In genomic region chr14:75753991-75754817, GRCm38 (mm10) we compare ENCODE assay signal across 8 mouse cellular contexts. TPM values are rescaled to one million over a fixed set of nuclear protein-coding genes. Genes with fewer than 3 reads are reported as not detected.
A peak's percentile ranks its signal among the peaks of the same experiment; 100 is the strongest.
DNase-seq lines count a peak whose midpoint lies in the region; ATAC-seq and TF ChIP-seq lines count a peak whose summit lies in the region.

Gene Cog3 (minus strand): TSS chr14:75754517.

- no peaks in the 10 kb centered on the region for H3K36me3 ChIP-seq in embryonic facial prominence, embryonic 15.5 days
- H3K36me3 ChIP-seq in limb, embryonic 14.5 days (ENCODE audit: control insufficient read depth, insufficient read depth, low read length): no peaks in the 10 kb centered on the region
- 0 out of 2 replicates have a peak, but pooled peaks cover 3% of the 10 kb centered on the region for H3K36me3 ChIP-seq in midbrain, postnatal 0 days (ENCODE audit: insufficient read depth, low read length)

- peak; percentile 25; the same call in 1 of the 2 replicates for TF ChIP-seq CTCF in bone marrow, adult 2 months (IDR thresholded peaks at IDR 0.05; ENCODE audit: control insufficient read depth, insufficient read depth, low read length)
- TF ChIP-seq CTCF in midbrain, postnatal 0 days (IDR thresholded peaks at IDR 0.05): peak; percentile 40

- peak; percentile 93 for DNase-seq in 416B (ENCODE audit: low read depth)
- peak; percentile 98 for DNase-seq in heart, adult 8-10 months (ENCODE audit: low spot score)
- peak; percentile 98 for DNase-seq in kidney, adult 9 months
- DNase-seq in limb, embryonic 14.5 days (ENCODE audit: low spot score): peak; percentile 93
- DNase-seq in midbrain, postnatal 0 days (ENCODE audit: low spot score): peak; percentile 97
- peak; percentile 95 to 97 for DNase-seq in spleen, postnatal 14 days (ENCODE audit: low spot score in 2 of 2)

- H3K9ac ChIP-seq in embryonic facial prominence, embryonic 15.5 days: peak within 1 kb of the TSS; percentile 93
- peak within 1 kb of the TSS; percentile 93 for H3K9ac ChIP-seq in limb, embryonic 14.5 days (ENCODE audit: low read depth, low read length, severe bottlenecking)
- H3K9ac ChIP-seq in midbrain, postnatal 0 days (replicated peaks; ENCODE audit: low read length, poor library complexity, severe bottlenecking): peak within 1 kb of the TSS; percentile 91

- peak; percentile 66; the same call in 1 of the 2 replicates for TF ChIP-seq POLR2A in bone marrow, adult 2 months (IDR thresholded peaks at IDR 0.05; ENCODE audit: borderline replicate concordance, control insufficient read depth, low read depth, low read length)
- 0 out of 2 replicates have a peak, but pooled peaks have one; percentile 67 for TF ChIP-seq POLR2A in limb, embryonic 14.5 days (IDR thresholded peaks at IDR 0.05; ENCODE audit: borderline replicate concordance, extremely low read depth, insufficient read depth, insufficient read length)

- peaks cover 5% of the 10 kb centered on the region for H3K4me1 ChIP-seq in bone marrow, adult 2 months (ENCODE audit: control insufficient read depth, insufficient read depth, low read length)
- peaks cover 16% of the 10 kb centered on the region for H3K4me1 ChIP-seq in embryonic facial prominence, embryonic 15.5 days
- peaks cover 12% of the 10 kb centered on the region; the same call in 1 of the 2 replicates for H3K4me1 ChIP-seq in limb, embryonic 14.5 days (ENCODE audit: control insufficient read depth, insufficient read depth, low read length)
- H3K4me1 ChIP-seq in midbrain, postnatal 0 days (ENCODE audit: insufficient read depth, low read length): peaks cover 21% of the 10 kb centered on the region

- peak within 1 kb of the TSS; percentile 79 for H3K4me2 ChIP-seq in embryonic facial prominence, embryonic 15.5 days (replicated peaks)
- H3K4me2 ChIP-seq in limb, embryonic 14.5 days (replicated peaks; ENCODE audit: low read depth, low read length, severe bottlenecking): peak within 1 kb of the TSS; percentile 74
- peak within 1 kb of the TSS; percentile 85 for H3K4me2 ChIP-seq in midbrain, postnatal 0 days (ENCODE audit: low read depth, low read length, poor library complexity, severe bottlenecking)

- WGBS in bone marrow, adult 2 months: under 1% methylated on average over 78 of the region's 78 CpGs
- WGBS in embryonic facial prominence, embryonic 15.5 days: under 1% methylated on average over 78 of the region's 78 CpGs
- under 1% methylated on average over 57 of the region's 78 CpGs for WGBS in limb, embryonic 14.5 days
- under 1% methylated on average over 60 of the region's 78 CpGs for WGBS in midbrain, postnatal 0 days

- no peaks in the 10 kb centered on the region for H3K27me3 ChIP-seq in embryonic facial prominence, embryonic 15.5 days
- no peaks in the 10 kb centered on the region for H3K27me3 ChIP-seq in limb, embryonic 14.5 days (ENCODE audit: control insufficient read depth, insufficient read depth, low read length)
- H3K27me3 ChIP-seq in midbrain, postnatal 0 days (ENCODE audit: insufficient read depth, low read length): no peaks in the 10 kb centered on the region

- no peaks in the 10 kb centered on the region for H3K9me3 ChIP-seq in embryonic facial prominence, embryonic 15.5 days (replicated peaks)
- no peaks in the 10 kb centered on the region for H3K9me3 ChIP-seq in limb, embryonic 14.5 days (ENCODE audit: control insufficient read depth, low read length)
- no peaks in the 10 kb centered on the region for H3K9me3 ChIP-seq in midbrain, postnatal 0 days (ENCODE audit: low read length)

- H3K4me3 ChIP-seq in bone marrow, adult 2 months (replicated peaks; ENCODE audit: control insufficient read depth, low read depth, low read length): peak within 1 kb of the TSS; percentile 85
- H3K4me3 ChIP-seq in embryonic facial prominence, embryonic 15.5 days (replicated peaks): peak within 1 kb of the TSS; percentile 97
- peak within 1 kb of the TSS; percentile 98 for H3K4me3 ChIP-seq in limb, embryonic 14.5 days (replicated peaks; ENCODE audit: low read length)
- H3K4me3 ChIP-seq in midbrain, postnatal 0 days (ENCODE audit: low read depth, low read length): peak within 1 kb of the TSS; percentile 96

- peak within 1 kb of the TSS; percentile 89 for H3K27ac ChIP-seq in bone marrow, adult 2 months (ENCODE audit: control insufficient read depth, insufficient read depth, low read depth, low read length, poor library complexity)
- H3K27ac ChIP-seq in embryonic facial prominence, embryonic 15.5 days (replicated peaks): peak within 1 kb of the TSS; percentile 90
- peak within 1 kb of the TSS; percentile 77 for H3K27ac ChIP-seq in limb, embryonic 14.5 days (replicated peaks; ENCODE audit: low read depth, low read length)
- H3K27ac ChIP-seq in midbrain, postnatal 0 days (ENCODE audit: low read depth, low read length): peak within 1 kb of the TSS; percentile 74

- peak; percentile 98 for ATAC-seq in embryonic facial prominence, embryonic 15.5 days (ENCODE audit: insufficient number of reproducible peaks, low FRiP score, low TSS enrichment, low read depth)
- ATAC-seq in limb, embryonic 14.5 days (ENCODE audit: low FRiP score, low read depth): peak; percentile 99
- ATAC-seq in midbrain, postnatal 0 days (ENCODE audit: low FRiP score): peak; percentile 98

RNA-seq across cellular contexts. Expression of gene Cog3, which starts in this region (rescaled TPM):
- polyA plus RNA-seq in bone marrow, adult 2 months (2011; ENCODE audit: insufficient read depth, insufficient read length, low replicate concordance, missing spikeins): 9.5 and 12.2 TPM in 2 replicates
- 20.8 TPM in 2 replicates for polyA plus RNA-seq in embryonic facial prominence, embryonic 15.5 days (2015; fragmentation: Nextera tagmentation; extraction: Ambion mirVana)
- 10 to 100 TPM; 13.9 to 15.4 (median 14.6) TPM for total RNA-seq in heart, adult 8-10 months (2022)
- polyA plus RNA-seq in limb, embryonic 14.5 days (2012; rRNA removed): 30.5 and 30.8 TPM in 2 replicates
- 26.5 and 28.1 TPM in 2 replicates for polyA plus RNA-seq in limb, embryonic 14.5 days (2014; fragmentation: Nextera tagmentation; extraction: Ambion mirVana)
- total RNA-seq in midbrain, postnatal 0 days (2014; rRNA removed): 19.3 and 26.3 TPM in 2 replicates
- 12.6 and 12.9 TPM in 2 replicates for polyA plus RNA-seq in midbrain, postnatal 0 days (2015; fragmentation: Nextera tagmentation; extraction: Ambion mirVana)

Comparison
In these comparisons a context has a peak if more than half of its experiments do, and no peak if none do; other contexts are left out.
1. Peak in every context shown above with its lines: DNase-seq, ATAC-seq, H3K4me3 ChIP-seq and H3K27ac ChIP-seq.